Mouse (Mus musculus) adrenal gland, postnatal 0 days (tissue): Measurements from ENCODE around the gene Gm10057. TPM values are rescaled to one million over a fixed set of nuclear protein-coding genes. Genes with fewer than 3 reads are reported as not detected.

ENCODE experiments used
- polyA plus RNA-seq: library from polyadenylated mRNA; unstranded; fragments of >200 nt; fragmentation: Nextera tagmentation; extraction: Ambion mirVana; gene quantifications from 2 replicates; pipeline ENCODE4 v1.2.1, GENCODE M21; 2015

Gene Gm10057
- polyA plus RNA-seq = not detected in 2 replicates

DNA sequence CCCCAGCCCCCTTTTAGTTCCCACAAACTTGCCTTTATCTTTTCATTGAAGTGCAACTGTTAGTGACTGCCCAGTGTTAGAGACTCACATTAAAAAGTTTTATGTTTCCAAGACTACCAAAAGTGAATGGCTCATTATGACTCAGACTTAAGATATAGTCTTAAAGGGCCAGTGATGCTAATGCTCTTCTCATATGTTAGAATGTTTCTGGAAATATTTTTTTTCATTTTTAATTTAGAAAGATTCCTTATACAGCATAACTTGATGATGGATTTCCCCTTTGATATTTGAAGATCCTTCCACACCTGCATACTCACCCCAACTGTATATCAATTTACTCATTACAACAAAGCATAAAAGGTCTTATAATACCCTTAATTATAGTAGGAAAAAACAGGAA lies at the start of gene Gm10057:
Gm10057 (minus strand) TSS at position 101 of the 400 bp plus-strand sequence.

GRCm38 (mm10) chrX:154033727-154034126 lies 21.1 kb downstream of the Gm10057 start, which contains the start of gene 4921511M17Rik:
TSS of gene 4921511M17Rik (minus strand) at chrX:154033827.

DNA sequence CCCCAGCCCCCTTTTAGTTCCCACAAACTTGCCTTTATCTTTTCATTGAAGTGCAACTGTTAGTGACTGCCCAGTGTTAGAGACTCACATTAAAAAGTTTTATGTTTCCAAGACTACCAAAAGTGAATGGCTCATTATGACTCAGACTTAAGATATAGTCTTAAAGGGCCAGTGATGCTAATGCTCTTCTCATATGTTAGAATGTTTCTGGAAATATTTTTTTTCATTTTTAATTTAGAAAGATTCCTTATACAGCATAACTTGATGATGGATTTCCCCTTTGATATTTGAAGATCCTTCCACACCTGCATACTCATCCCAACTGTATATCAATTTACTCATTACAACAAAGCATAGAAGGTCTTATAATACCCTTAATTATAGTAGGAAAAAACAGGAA lies 42.3 kb downstream of the Gm10057 start, which contains the start of gene Samt1:
Samt1 (minus strand) TSS at position 101 of the 400 bp plus-strand sequence.

Other genes starting within 250 kb of the Gm10057 start
- 6.9 and 9.0 TPM in 2 replicates for gene Spin2c, start 222.8 kb downstream of the Gm10057 start, polyA plus RNA-seq
- not detected in 2 replicates for gene Samt1, start 42.4 kb downstream of the Gm10057 start, polyA plus RNA-seq
- gene 4921511M17Rik, start 21.2 kb downstream of the Gm10057 start, polyA plus RNA-seq = not detected in 2 replicates
- gene Gm15140, start 65.6 kb upstream of the Gm10057 start, polyA plus RNA-seq = not detected in 2 replicates